Mouse (Mus musculus) adrenal gland, postnatal 10 days (tissue): Measurements from ENCODE around the gene Nt5c. TPM values are rescaled to one million over a fixed set of nuclear protein-coding genes. Genes with fewer than 3 reads are reported as not detected.

ENCODE experiments used
- microRNA-seq: library from miRNA; unstranded; fragments of <30 nt; microRNA quantifications from one replicate; pipeline ENCODE4 v1.2.0, GENCODE M21; 2021
- total RNA-seq, 2 experiments: library from RNA; stranded (reverse); gene quantifications; 2 replicates each; pipeline ENCODE4 v1.2.3; 2021

The Nt5c gene
- total RNA-seq, 2 experiments from 2014 or later, result 70.2 to 70.9 TPM

Small RNA genes lying within 50 kb of the gene (microRNA-seq; reads per million reads assigned to microRNA genes)
- not detected for gene Mir3968

Other genes starting within 250 kb of the Nt5c start
- under 1 TPM; 0.61 to 0.75 TPM for gene Grin2c, start 224.6 kb downstream of the Nt5c start, total RNA-seq
- 100 to 1,000 TPM; 368 to 383 TPM for gene Fdxr, start 214.8 kb downstream of the Nt5c start, total RNA-seq
- gene Fads6, start 194.2 kb downstream of the Nt5c start, total RNA-seq, result 10 to 100 TPM; 12.7 to 16.1 TPM
- gene Otop2, start 184.7 kb downstream of the Nt5c start, total RNA-seq, result not detected
- under 1 TPM; 0.39 to 1.00 TPM for gene Ush1g, start 169.8 kb downstream of the Nt5c start, total RNA-seq
- gene Otop3, start 157.1 kb downstream of the Nt5c start, total RNA-seq, result under 1 TPM in 1 of 2 experiments, not detected in 1; 0.12 TPM
- gene Hid1, start 124.1 kb downstream of the Nt5c start, total RNA-seq, result 10 to 100 TPM; 18.7 to 19.8 TPM
- gene Cdr2l, start 109.9 kb downstream of the Nt5c start, total RNA-seq, result 10 to 100 TPM; 30.7 to 43.9 TPM
- 100 to 1,000 TPM; 147 to 163 TPM for gene Mrpl58, start 88.1 kb downstream of the Nt5c start, total RNA-seq
- gene Atp5h, start 71.9 kb downstream of the Nt5c start, total RNA-seq, result 1,000 to 10,000 TPM in 1 of 2 experiments, 100 to 1,000 TPM in 1; 968 to 1,066 TPM
- gene Kctd2, start 71.7 kb downstream of the Nt5c start, total RNA-seq, result 10 to 100 TPM; 36.4 to 48.6 TPM
- under 1 TPM in 1 of 2 experiments, not detected in 1; 0.21 TPM for gene Trim80, start 51.3 kb downstream of the Nt5c start, total RNA-seq
- 1 to 10 TPM in 1 of 2 experiments, under 1 TPM in 1; 0.88 to 3.5 TPM for gene Slc16a5, start 29.4 kb downstream of the Nt5c start, total RNA-seq
- 1 to 10 TPM; 5.8 to 7.9 TPM for gene Armc7, start 16.2 kb downstream of the Nt5c start, total RNA-seq
- 100 to 1,000 TPM; 113 to 123 TPM for gene Jpt1, start 22.5 kb upstream of the Nt5c start, total RNA-seq
- 100 to 1,000 TPM; 255 to 272 TPM for gene Sumo2, start 44.4 kb upstream of the Nt5c start, total RNA-seq
- gene Nup85, start 72.6 kb upstream of the Nt5c start, total RNA-seq, result 10 to 100 TPM; 44.4 to 48.7 TPM
- gene Mrps7, start 112.1 kb upstream of the Nt5c start, total RNA-seq, result 10 to 100 TPM; 92.1 to 92.6 TPM
- gene Gga3, start 112.2 kb upstream of the Nt5c start, total RNA-seq, result 10 to 100 TPM; 20.0 to 35.9 TPM
- 100 to 1,000 TPM; 110 to 140 TPM for gene Mif4gd, start 121.1 kb upstream of the Nt5c start, total RNA-seq
- 100 to 1,000 TPM; 169 to 231 TPM for gene Slc25a19, start 136.4 kb upstream of the Nt5c start, total RNA-seq
- 100 to 1,000 TPM in 1 of 2 experiments, 10 to 100 TPM in 1; 99.1 to 104 TPM for gene Grb2, start 216.7 kb upstream of the Nt5c start, total RNA-seq